Mouse (Mus musculus): Measurements from ENCODE around the gene Lrrc73.

DNA sequence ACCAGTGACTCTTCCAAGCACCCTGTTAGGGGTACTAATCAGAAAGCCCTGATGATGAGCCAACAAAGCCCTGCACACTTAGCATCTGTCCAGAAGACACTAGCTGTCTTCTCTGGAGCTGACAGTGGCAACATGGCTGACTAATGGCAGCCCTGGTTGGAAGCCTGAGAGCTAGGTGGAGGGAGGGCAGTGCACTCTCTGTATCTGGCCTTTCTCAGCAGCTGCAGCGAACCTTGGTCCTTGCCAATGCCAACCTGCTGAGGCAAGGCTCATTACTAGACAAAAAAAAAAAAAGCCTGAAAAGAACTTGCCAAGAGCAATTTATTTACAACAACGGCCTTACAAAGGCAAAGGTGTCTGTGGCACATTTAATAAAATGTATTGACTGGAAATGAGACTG, 9.7 kb upstream of the Lrrc73 start:
- no peak for TF ChIP-seq CTCF (IDR thresholded peaks at IDR 0.05; ENCODE audit: borderline replicate concordance, control insufficient read depth, extremely low read depth, insufficient read depth, low read length, poor library complexity)
- TF ChIP-seq POLR2A (IDR thresholded peaks at IDR 0.05; ENCODE audit: control insufficient read depth, extremely low read depth, insufficient read depth, low read length, poor library complexity): no peak

Data from thymus, adult 2 months (tissue).